Mouse (Mus musculus) lung, adult 2 months (tissue): ENCODE data around the gene Mboat2.

Experiments used
- CTCF ChIP-seq: fragments of 200-500 bp; IDR thresholded peaks from 2 replicates; pipeline ENCODE4 v1.5.1; 2011; ENCODE audit warnings: mild to moderate bottlenecking, low read length, control low read depth; ENCODE audit not compliant: insufficient read depth
- POLR2A ChIP-seq: fragments of 200-500 bp; IDR thresholded peaks from 2 replicates; pipeline ENCODE4 v1.6.1; 2011; ENCODE audit warnings: low read depth, mild to moderate bottlenecking, control low read depth, low read length, borderline replicate concordance; ENCODE audit errors: extremely low read depth

DNA sequence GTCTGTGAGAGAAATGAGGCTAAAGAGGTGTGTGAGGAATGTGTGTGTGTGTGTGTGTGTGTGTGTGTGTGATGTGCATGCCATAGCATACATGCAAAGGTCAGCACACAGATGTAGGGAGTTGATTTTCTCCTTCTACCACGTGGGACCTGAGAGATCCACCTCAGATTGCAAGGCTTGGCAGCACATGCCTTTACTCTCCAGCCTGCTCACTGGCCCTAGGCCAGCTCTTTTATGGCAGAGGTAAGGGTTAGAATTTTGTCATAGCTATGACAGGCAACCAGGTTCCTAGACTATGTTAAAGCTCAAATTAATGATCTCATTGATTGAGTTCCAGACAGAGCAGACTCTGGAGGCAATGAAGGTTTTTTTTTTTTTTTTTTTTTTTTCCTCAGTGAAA is 33.1 kb downstream of the Mboat2 start:
- no peak for TF ChIP-seq CTCF
- no peak for TF ChIP-seq POLR2A
